Mouse (Mus musculus) left cerebral cortex, postnatal 4 days (tissue): ENCODE results near the gene Fbxl18. TPM values are rescaled to one million over a fixed set of nuclear protein-coding genes. Genes with fewer than 3 reads are reported as not detected.

Experiments
- DNase-seq: peaks from one replicate; pipeline ENCODE4 v3.0.0-alpha.2; 2022
- intact Hi-C: fragments of 180-260 bp; cut with DNase I; formaldehyde crosslinking; loops from one replicate; pipeline ENCODE4 v1.15.1; 2025
- total RNA-seq, 2 experiments: library from RNA; stranded (reverse); gene quantifications; 2 replicates each; pipeline ENCODE4 v1.2.3; 2021

The Fbxl18 gene
- total RNA-seq, 2 experiments from 2014 or later, result 34.6 to 35.8 TPM

- no peak for DNase-seq
- intact Hi-C loops, result no loop called here
Observed at GRCm38 (mm10) chr5:142917402-142917801, 22.2 kb upstream of the Fbxl18 start.

DNA sequence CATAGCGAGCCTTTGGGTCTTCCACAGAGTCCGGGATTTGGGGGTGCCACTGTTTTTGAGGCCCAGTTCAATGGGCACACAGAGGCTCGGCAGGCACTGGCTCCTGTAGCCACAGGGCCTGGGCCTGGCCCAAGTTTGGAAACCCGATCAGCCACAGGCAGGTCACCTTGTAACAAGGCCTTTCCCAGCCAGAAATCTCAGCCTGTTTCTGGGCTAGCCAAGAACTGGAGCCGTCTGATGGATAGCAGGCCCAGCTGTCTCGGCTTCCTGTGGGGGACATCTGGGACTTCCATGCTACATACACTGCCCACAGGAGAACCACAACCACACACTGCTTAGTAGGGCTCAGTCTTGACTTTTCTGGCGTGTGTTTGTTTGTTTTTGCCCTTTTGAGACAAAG is 21.4 kb upstream of the Fbxl18 start:
- intact Hi-C loops, result no loop called here
- no peak for DNase-seq

DNA sequence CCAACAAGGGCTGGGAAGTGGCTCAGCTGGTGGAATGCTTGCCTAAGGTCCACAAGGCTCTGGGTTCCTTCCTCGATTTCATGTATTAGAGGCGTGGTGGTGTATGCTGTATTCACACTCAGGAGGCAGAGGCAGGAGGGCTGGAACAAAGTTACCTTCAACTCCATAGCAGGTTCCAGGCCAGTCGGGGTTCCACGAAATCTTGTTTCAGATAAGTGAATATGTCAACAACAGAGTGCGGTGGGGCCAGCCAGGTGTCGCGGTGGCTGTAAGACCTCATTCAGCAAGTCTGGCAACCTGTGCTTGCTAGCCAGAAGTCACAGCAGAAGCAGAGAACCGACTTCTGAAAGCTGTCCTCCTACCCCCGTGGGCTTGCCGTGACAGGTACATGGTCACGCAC is 20.0 kb upstream of the Fbxl18 start:
- no peak for DNase-seq
- intact Hi-C loops, result no loop called here

- no peak for DNase-seq
- intact Hi-C loops, result no loop called here
Observed at GRCm38 (mm10) chr5:142912739-142913138, 17.5 kb upstream of the Fbxl18 start.

- intact Hi-C loops, result no loop called here
- DNase-seq, result no peak
Observed at GRCm38 (mm10) chr5:142912320-142912719, 17.1 kb upstream of the Fbxl18 start.

- intact Hi-C loops, result no loop called here
Observed at GRCm38 (mm10) chr5:142911629-142912028, 16.4 kb upstream of the Fbxl18 start.

DNA sequence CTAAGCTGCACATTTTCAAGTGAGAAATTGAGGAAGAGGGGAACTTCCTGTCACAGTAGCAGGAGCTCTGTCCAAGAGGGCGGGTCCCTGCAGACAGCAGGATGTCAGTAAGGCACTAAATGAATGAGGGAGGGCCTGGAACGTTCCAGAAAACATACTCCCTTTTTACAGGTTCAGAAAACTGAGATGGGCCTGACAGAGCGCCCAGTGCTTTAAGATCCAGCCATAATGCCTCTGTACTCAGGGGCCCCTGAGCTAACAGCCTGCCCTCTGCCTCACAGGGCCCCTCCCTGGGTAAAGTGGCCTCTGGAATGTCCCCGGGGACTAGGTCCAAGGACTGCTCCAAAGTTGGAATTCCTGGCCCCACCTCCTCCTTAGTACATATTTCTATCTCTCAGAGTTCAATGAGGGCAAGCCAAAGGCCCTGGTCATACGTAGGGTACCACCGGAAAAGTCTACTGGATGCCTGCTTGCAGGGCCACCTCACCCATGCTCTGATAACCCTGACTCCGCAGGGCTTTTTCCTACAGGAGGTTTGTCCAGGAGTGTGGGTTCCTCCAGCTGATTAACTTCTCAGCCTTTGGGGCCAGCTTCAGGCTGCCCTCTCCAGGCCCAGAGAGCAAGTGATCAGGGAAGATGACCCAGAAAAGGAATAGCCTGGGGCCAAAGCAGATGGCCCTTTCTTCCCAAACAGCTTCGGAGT is 14.5 kb upstream of the Fbxl18 start:
- no peak for DNase-seq
- intact Hi-C loops, result no loop called here

More at GRCm38 (mm10) chr5:142911629-142912028, 16.4 kb upstream of the Fbxl18 start:
- no peak for DNase-seq

DNA sequence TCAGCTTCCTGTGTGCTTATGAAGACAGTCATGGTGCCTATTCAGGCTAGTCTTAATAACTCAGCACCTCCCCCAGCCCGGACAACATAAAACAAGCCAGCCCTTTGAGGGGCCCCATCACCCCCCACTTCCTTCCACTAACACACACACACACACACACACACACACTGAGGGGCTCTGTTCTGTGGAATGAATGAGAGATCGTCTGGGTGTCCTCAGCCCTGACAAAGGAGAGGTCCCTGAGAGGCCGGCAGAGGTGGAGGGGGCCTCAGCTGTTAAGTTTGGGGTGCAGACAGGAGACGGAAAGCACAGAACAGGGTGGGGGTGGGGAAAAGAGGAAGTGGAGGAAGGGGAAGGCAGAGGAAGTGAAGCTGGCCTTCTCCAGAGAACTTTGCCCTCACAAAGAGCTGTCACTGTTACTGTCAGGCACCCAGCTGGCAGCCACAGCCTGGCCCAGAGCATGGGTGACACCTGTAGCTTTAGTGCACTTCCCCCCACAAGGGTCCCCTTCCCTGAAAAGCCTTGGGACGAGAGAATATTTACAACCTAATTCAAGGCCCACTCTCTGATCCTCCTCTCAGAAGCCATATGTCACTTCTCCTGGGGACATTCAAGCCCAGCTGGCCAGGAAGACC is 13.8 kb upstream of the Fbxl18 start:
- intact Hi-C loops, result no loop called here
- no peak for DNase-seq

DNA sequence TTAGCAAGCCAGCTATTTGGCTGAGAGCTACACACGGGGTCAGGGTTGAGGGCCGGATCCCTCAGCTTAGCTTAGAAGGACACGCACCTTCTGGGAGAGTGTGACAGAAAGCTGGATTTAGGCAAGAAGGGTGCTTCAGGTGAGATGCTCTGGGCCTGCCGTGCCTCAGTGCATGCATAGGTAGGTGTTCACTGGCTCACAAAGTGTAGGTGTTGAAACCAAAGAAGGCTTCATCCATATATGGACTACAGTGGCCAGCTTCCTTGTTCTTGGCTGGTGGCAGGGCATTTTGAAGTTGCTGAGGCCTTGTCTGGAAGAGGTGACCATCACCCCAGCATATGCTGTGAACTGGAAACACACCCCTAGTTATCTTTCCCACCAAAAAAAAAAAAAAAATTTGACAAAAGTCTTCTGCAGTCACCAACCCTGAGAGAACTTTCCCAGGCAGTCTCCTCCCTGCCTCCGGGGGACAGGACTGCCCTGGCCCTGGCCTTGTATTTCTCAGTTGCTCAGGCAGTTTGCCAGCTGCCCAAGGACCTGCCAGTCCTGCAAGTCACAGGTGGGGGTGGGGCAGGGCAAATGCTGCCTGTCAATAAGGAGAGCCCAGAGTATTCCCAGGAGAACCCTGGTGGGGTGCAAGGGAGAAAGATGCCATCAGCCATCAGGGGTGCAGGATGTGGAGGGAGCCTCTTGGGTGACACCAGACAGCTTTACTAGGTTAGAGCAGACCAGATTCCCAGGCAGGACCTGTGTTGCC is 12.8 kb upstream of the Fbxl18 start:
- intact Hi-C loops, result loop anchor here (2.0 kb wide), 1 partner anchor 53 kb away; the partner anchor contains the start of gene Fscn1
- peak; percentile 78 for DNase-seq

DNA sequence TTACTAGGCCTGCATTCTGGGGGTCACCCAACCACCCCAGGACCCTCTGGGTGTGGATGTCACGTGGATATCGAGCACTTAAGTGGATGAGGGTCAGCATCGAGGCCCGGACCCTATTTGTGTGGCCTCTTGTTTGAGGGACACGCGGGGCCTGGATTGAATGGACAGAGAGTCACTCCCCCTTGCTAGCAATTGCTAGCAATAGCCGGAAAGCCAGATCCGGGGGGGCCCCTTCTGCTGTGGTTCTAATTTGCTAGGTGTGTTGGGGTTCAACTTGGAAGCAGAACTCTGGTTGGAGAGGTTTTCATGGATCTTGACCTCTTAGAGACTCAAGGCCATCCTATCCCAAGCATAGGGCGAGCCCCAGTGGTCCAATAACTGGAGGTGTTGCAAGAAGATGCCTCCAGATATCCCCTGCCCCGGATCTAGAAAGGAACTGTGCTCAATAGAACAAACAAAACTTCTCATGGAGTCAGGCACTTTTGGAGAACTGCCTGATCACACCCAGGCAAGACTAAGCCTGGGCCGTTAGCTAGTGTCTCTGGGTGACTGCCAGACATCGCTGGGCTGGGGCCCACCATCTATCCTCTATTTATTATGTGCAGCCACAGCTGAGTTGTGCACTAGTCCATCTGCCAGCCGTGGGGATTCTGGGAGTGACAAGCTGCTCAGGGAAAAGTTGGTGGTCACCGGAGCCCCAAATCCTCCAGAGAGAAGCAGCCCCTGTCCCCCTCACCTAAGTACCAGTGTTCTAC is 12.0 kb upstream of the Fbxl18 start:
- intact Hi-C loops, result loop anchor here (2.0 kb wide), 1 partner anchor 54 kb away; the partner anchor contains the start of gene Fscn1
- peak; percentile 91 for DNase-seq

GRCm38 (mm10) chr5:142906532-142907047 is 11.4 kb upstream of the Fbxl18 start, which contains the start of gene Actb:
TSS of gene Actb (minus strand) at chr5:142906754.
- peak; percentile 97 for DNase-seq
- intact Hi-C loops, result loop anchor here (2.0 kb wide), 1 partner anchor 54 kb away; the partner anchor contains the start of gene Fscn1

DNA sequence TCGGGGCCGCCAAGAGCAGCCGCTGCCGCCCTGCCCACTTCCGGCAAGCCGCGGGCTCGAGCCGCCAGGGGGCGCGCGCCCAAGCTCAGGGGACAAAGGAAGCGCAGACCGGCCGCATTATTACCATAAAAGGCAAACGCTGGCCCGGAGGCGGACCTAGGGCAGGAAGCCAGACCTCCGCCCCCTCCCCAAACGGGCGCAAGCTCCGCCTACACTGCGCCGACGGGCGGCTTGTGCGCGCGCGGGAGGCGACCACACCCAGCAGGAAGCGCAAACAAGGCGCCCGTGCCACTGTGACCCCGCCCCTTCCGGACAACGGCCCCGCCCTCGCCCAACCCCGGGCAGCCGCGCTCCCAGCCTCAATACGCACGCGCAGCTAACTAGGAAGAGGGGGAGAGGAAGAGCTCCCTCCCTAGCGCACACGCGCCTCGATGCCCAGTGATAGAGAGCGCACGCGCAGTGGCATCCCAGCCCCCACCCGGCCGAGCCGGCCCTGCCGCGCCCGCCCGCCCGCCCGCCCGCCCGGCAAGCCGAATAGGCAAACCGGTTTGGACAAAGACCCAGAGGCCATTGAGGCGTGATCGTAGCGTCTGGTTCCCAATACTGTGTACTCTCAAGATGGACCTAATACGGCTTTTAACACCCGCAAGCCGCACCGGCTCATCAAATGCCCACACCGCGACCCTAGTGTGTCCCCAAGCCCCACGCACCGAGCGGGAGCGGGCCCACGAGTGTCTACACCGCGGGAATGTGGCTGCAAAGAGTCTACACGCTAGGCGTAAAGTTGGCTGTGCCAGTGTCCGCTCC is 10.7 kb upstream of the Fbxl18 start:
- DNase-seq, result peak; percentile 100
- intact Hi-C loops, result loop anchor here (2.0 kb wide), 1 partner anchor 55 kb away; the partner anchor contains the start of gene Fscn1

- DNase-seq, result no peak
- intact Hi-C loops, result no loop called here
Observed at GRCm38 (mm10) chr5:142905038-142905695, 9.9 kb upstream of the Fbxl18 start.

- DNase-seq, result no peak
- intact Hi-C loops, result no loop called here
Observed at GRCm38 (mm10) chr5:142904208-142905037, 9.2 kb upstream of the Fbxl18 start.

DNA sequence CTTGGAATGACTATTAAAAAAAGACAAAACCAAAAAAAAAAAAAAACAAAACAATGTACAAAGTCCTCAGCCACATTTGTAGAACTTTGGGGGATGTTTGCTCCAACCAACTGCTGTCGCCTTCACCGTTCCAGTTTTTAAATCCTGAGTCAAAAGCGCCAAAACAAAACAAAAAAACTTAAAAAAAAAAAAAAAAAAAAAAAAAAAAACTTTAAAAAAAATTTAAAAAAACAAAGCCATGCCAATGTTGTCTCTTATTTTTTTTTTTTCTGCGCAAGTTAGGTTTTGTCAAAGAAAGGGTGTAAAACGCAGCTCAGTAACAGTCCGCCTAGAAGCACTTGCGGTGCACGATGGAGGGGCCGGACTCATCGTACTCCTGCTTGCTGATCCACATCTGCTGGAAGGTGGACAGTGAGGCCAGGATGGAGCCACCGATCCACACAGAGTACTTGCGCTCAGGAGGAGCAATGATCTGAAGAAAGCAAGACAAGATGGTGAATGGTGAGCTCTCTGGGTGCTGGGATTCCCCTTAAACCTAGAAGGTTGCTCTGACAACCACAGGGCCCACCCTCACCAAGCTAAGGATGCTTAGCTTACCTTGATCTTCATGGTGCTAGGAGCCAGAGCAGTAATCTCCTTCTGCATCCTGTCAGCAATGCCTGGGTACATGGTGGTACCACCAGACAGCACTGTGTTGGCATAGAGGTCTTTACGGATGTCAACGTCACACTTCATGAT is 8.4 kb upstream of the Fbxl18 start:
- DNase-seq, result no peak
- intact Hi-C loops, result no loop called here

- intact Hi-C loops, result no loop called here
- no peak for DNase-seq
Observed at GRCm38 (mm10) chr5:142902506-142903314, 7.5 kb upstream of the Fbxl18 start.
